Mouse (Mus musculus) mesoderm, embryonic 11.5 days (tissue): Measurements from ENCODE around the gene Atg4d.
"Not testable (repeated sequence)": the region's sequence is repeated elsewhere in the genome, so short reads cannot be mapped to it uniquely, and the experiment has no call there.

ENCODE experiments used
- DNase-seq: peaks from one replicate; pipeline ENCODE4 v3.0.0-alpha.2; 2012; ENCODE audit warnings: low read depth, low spot score

The Atg4d gene

GRCm38 (mm10) chr9:21313394-21313793 is 48.3 kb downstream of the Atg4d start:
- DNase-seq: peak; percentile 89

GRCm38 (mm10) chr9:21314367-21315140 is 49.5 kb downstream of the Atg4d start:
- DNase-seq: no peak

GRCm38 (mm10) chr9:21315421-21315820 is 50.3 kb downstream of the Atg4d start:
- no peak for DNase-seq

GRCm38 (mm10) chr9:21316696-21317095 is 51.6 kb downstream of the Atg4d start:
- DNase-seq: no peak

DNA sequence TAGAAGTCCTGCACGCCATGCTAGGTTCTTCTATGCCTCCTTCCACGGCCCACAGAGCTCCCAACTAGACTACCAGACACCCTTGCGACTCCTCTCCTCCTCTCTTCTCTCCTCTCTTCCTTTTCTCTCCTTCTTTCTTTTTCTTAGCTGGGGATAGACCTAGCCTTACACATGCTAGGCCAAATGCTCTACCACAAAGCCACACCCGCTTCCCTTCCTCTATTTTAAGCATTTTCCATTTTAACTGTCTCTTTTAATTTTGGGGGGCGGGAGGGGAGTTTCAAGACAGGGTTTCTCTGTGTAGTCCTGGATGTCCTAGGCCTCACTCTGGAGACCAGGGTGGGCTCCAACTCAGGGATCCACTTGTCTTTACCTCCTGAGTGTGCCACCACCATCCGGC is 53.7 kb downstream of the Atg4d start:
- no peak for DNase-seq

- DNase-seq: no peak
Observed at GRCm38 (mm10) chr9:21319503-21319902, 54.4 kb downstream of the Atg4d start.

- no peak for DNase-seq
Observed at GRCm38 (mm10) chr9:21320280-21320618, 55.2 kb downstream of the Atg4d start.

DNA sequence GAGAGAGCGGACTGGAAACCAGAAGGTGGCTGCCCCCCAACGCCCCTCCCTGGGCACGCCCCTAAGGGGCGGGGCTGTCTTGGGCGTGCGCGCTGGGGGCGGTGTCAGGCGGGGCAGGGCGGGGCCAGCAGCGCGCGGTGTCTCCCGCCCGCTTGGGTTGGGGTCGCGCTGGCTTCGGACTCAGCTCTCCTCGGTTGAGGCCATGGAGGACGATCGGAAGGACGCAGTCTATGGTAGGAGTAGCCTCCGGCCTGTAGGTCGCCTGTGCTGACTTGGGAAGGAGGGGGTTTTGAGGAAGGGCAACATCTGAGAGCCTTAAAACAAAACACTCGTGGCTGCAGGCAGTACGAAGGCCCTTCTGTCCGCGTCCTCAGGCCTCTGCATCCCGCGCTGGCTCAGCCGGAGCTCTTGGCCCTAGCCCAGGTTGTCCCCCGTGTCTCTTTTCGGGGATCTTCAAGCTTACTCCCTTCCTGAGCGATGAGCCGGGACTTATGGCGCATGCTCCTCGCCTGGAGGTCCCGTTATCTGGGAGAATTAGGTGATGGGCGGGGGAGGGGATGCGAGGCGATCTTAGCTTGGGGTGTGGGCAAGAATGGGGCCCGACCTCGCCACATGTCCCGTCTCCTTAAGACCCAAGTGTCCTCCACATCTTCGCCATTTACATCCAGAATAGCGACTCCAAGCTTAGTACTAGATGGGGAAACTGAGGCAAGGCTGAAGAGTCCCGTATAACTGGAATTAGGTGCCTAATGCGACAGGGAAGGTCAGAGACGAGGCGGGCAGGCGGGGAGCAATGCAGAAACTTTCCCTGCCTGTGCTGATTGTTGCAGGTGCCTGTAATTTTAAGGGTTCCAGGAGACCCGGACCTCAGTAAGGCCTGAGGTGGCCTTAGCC is 55.8 kb downstream of the Atg4d start, which contains the start of gene Slc44a2:
Gene Slc44a2 (plus strand): TSS at position 80 of the 894 bp plus-strand sequence.
- DNase-seq: peak; percentile 85

GRCm38 (mm10) chr9:21321513-21321835 is 56.4 kb downstream of the Atg4d start:
- no peak for DNase-seq

GRCm38 (mm10) chr9:21322211-21322916 is 57.3 kb downstream of the Atg4d start:
- no peak for DNase-seq

- not testable (repeated sequence) for DNase-seq
Observed at GRCm38 (mm10) chr9:21322917-21323297, 57.8 kb downstream of the Atg4d start.

DNA sequence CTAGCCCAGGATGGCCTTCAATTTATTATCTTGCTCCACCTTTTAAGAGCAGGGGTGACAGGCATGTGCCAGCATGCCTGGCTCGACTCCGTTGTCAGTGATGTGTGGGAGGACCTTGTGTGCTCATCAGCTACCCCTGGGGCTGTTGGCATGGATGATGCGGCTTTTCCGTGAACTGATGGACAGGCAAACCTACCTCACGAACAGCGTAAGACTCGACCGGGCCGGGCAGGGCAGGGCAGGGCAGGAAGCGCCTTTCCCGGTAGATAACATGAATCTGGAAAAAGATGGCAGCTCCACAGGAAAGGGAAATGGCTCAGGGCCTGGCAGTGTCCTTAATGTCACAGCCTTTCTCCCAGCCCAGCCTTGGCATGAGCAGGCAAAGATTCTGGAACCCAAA is 59.2 kb downstream of the Atg4d start:
- no peak for DNase-seq
